Mouse (Mus musculus): Measurements from ENCODE around the gene Nr1i3.

Nr1i3 gene

DNA sequence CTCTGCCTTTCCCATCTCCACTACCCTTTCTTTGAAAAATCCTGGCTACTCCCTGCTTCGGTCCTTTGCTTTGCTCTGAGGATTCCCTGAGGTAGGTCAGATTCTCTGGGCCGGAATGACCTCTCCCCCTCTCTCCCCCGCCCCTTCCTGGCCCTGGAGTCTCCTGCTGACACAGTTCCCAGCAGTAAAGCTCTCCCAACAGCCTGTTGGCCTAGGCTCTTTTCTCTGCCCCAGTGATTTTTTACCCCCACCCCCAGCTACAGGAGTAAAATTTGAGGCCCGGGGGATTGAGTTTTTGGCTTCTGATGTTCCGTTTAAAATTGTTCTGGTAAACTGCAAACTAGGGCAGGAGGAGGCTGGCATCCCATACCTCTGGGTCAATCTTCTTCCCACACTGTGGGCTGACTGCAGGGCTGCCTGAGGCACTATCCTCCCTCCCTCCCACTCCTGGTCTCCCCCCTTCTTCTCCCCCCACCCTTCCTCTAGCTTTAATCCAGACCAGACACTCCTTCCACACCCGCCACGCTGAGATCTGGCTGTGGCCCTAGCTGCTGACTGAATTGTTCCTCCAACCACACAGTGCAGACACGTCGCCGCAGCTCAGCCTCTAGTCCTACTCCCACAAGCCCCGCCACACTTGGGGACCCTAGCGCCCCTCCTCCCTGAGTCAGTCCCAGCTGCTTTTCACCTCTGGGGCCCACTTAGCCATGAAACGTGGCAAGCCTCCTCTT, 38.0 kb downstream of the Nr1i3 start:
- no peak for DNase-seq (ENCODE audit: low spot score in 2 of 2)

DNA sequence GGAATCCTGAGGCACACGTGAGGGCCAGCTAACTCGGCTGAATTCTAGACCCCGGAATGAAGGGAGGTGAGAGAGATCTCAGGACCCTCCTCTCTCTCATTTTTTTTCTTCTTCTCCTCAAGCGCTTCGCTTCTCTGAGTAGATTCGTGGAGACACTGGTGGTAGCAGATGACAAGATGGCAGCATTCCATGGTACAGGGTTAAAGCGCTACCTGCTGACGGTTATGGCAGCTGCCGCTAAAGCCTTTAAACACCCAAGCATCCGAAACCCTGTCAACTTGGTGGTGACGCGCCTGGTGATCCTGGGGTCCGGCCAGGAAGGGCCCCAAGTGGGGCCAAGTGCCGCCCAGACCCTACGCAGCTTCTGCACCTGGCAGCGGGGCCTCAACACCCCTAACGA, 38.6 kb downstream of the Nr1i3 start:
- no peak for DNase-seq (ENCODE audit: low spot score in 2 of 2)

DNA sequence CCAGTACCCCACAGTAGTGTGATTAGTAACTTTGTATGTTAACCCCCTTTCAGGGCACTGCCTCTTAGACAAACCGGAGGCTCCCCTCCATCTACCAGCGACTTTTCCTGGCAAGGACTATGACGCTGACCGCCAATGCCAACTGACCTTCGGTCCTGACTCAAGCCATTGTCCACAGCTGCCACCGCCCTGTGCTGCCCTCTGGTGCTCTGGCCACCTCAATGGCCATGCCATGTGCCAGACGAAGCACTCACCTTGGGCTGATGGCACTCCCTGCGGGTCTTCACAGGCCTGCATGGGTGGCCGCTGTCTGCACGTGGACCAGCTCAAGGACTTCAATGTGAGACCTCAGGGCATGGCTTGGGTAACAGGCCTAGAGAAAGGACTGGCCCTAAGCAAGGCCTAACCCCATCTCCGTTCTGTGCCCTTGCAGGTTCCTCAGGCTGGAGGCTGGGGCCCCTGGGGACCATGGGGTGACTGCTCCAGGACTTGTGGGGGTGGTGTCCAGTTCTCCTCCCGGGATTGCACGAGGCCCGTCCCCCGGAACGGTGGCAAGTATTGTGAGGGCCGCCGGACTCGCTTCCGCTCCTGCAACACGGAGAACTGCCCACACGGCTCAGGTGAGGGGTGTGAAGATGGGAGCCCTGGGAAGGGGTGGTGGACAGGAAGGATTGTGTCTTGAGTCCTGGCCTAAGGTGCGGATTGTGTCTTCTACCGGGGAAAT, 42.5 kb downstream of the Nr1i3 start:
- no peak for DNase-seq (ENCODE audit: low spot score in 2 of 2)

DNA sequence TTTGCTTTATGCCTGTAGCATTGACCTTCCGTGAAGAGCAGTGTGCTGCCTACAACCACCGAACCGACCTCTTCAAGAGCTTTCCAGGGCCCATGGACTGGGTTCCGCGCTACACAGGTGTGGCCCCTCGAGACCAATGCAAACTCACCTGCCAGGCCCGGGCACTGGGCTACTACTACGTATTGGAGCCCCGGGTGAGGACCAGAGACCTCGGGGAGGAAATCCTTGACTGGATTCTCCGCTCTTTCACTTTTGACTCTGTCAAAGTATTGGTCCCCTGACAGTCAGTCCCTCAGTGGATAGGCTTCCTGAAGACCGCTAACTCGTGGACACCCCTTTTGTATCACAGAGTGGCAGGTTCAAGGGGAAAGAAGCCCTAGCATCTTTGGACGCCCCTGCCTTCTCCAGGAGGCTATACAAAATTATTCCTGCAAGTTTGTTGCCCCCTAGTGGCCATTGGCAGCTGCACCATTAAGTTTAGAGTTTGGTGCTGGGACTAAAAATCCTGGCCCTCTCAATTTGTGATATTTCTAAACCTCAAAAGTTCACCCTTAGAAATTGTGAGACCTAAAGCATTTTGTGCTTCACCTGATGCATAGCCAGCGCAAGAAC, 43.3 kb downstream of the Nr1i3 start:
- peak in 1 of 2 experiments; percentile 47 for DNase-seq (ENCODE audit: low spot score in 2 of 2)

DNA sequence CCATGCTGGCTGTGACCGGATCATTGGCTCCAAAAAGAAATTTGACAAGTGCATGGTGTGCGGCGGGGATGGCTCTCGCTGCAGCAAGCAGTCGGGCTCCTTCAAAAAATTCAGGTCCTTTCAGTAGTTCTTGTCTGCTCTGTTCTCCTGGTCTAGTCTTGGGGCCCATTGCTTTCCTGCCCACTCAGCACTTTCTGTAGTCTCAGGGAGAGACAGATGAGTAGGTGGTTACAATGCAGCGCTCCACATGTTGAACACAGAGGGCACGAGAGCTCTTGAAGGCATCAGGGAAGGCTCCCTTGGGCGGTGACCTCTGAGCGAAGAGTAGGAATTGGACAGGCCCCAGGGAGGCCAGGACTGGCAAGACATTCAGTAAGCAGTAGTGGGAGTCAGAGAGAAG, 44.0 kb downstream of the Nr1i3 start:
- no peak for DNase-seq (ENCODE audit: low spot score in 2 of 2)

DNA sequence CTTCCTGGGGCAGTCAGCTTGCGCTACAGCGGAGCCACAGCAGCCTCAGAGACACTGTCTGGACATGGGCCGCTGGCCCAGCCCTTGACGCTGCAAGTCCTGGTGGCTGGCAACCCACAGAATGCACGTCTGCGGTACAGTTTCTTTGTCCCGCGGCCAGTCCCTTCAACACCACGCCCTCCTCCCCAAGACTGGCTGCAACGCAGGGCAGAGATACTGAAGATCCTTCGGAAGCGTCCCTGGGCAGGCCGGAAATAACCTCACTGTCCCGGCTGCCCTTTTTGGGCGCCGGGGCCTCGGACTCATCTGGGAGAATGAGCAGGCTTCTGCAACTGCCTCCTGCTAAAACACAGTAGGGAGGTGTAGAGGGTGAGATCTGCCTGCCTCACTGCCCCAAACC, 45.2 kb downstream of the Nr1i3 start:
- DNase-seq (ENCODE audit: low spot score in 2 of 2): no peak

DNA sequence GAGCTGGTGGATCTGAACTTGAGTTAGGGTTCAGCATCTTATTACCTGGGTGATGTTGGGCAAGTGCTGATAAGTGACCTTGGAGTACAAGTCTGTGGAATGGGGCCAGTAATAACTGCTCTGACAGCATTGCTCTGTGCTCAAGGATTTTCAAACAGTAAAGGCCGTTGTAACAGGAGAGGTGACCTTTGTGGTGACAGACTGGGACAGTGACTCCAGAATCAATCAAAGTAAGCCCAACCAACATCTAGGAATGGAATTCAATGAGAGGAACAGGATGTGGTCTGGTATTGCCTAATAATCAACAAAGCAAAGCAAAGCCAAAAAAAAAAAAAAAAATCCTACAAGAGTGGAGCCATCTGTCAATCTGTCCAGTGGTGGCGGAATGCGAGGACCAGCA, 46.5 kb downstream of the Nr1i3 start:
- DNase-seq (ENCODE audit: low spot score in 2 of 2): no peak

DNA sequence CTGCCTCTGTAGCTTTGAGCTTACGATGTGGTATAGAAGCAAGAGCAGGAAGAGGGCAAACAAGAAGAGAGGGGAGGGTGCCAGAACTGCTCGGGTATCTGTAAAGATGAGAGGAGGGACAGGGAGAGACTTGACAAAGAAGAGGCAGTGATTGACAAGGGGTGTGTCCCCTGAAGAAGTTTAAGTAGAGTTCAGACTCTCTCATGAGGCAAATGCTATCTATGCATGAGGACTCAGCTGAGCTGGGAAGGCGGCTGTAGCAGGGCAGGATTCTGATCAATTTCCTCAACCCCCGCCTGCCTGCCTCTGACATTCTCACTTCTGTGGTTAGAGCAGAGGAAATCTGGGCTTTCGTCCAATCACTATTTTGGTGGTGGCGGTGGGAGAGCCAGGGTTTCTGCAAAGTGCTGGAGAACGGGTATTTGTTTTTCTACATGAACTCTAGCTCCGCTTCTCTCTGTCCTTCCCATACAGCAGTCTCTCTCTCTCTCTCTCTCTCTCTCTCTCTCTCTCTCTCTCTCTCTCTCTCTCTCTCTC, 48.9 kb downstream of the Nr1i3 start:
- DNase-seq (ENCODE audit: low spot score in 2 of 2): peak; percentile 75 to 84

DNA sequence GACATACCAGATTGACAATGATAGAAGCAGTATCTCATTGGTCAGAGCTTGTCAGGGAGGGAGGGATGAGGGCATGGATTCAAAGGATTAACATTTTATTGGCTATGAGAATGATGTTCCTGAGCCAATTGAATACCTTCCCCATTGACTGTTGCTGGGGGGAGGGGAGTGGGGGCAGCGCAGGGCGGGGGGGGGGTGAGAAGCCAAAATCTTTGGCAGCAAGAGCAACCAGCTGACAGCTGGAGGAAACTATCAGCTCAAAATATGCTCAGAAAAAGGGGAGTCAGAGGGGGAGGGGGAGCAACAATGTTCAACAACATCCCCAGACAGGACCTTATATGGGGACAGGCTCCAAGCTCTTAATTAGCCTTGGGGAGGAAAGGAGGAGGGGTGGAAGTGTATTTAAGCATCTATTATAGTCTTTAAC, 49.4 kb downstream of the Nr1i3 start:
- peak in 1 of 2 experiments; percentile 82 for DNase-seq (ENCODE audit: low spot score in 2 of 2)

DNA sequence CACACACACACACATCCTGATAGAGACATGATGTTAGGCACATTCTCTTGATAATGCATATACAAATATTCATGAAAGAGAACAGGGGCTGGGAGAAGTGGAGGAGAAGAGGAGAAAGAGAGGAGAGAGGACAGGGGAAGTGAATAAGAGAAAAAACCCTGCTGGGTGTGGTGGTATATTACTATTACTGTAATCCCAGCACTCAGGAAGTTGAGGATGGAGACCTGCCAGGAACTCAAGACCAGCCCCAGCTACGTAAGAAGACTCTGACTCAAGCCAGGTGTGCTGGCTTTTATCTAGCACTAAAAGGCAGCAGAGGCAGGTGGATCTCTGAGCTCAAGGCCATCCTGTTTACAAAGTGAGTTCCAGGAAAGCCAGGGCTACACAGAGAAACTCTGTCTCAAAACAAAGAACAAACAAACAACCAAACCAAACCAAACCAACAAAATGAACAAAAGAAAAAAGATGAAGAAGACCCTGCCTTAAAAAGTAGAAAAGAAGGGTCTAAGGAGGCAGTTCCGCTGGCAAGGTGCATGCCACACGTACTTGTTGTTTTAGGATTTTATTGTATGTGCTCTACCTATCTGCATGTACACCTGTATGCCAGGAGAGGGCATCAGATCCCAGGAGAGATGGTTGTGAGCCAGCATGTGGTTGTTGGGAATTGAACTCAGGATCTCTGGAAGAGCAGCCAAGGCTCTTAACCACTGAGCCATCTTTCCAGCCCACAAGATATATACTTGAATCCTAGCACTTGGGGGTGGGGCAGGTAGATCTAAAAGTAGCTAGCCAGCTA, 50.1 kb downstream of the Nr1i3 start:
- DNase-seq (ENCODE audit: low spot score in 2 of 2): no peak

DNA sequence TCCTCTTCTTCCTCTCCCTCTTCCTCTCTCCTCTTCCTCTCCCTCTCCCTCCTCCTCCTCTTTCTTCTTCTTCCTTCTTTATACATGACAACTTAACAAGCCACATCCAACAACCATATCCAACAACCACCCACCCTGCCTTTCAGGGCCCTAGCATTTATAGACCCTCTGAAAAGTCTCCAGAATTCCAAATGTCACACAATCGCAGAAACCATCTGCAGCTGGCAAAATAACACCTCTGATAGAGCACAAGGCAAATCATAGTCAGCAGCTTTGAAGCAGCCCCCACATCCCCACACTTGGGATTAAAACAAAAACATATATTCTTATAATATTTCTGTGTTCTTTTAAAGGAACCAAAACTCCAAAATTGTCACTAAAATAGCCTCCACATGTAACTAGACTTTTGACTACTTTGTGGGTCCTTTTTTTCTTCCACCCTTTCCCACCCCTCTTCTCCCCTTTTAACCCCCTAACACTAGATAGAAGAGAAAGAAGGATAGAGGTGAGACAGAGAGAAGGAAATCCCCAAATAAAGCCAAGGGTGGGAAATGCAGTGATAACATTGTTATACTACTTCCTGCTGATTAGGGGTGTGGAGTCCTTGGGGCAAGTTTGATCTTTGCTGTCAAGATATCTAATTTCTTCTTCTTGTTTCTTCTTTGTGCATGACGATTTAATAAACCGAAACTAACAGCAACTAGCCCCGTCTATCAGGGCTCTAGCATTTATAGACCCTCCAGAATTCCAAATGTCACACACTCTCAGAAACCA, 52.4 kb downstream of the Nr1i3 start:
- no peak for DNase-seq (ENCODE audit: low spot score in 2 of 2)

DNA sequence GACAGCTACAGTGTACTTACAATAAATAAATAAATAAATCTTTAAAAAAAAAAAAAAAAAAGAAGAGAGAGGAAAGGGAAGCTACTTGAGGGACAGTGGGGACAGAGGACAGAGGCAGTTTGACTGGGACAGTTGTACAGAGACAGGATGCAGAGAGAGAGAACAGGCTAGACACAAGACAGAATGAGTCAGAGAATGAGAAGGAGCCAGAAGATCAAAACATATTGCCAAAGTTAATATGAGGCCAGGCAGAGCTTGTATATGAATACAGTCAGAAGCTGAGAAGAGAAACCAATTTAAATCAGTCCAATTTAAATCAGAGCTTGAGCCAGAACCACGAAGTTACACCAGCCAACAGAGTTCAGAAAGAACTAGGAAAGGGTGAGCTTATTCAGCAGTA, 54.6 kb downstream of the Nr1i3 start:
- no peak for DNase-seq (ENCODE audit: low spot score in 2 of 2)

DNA sequence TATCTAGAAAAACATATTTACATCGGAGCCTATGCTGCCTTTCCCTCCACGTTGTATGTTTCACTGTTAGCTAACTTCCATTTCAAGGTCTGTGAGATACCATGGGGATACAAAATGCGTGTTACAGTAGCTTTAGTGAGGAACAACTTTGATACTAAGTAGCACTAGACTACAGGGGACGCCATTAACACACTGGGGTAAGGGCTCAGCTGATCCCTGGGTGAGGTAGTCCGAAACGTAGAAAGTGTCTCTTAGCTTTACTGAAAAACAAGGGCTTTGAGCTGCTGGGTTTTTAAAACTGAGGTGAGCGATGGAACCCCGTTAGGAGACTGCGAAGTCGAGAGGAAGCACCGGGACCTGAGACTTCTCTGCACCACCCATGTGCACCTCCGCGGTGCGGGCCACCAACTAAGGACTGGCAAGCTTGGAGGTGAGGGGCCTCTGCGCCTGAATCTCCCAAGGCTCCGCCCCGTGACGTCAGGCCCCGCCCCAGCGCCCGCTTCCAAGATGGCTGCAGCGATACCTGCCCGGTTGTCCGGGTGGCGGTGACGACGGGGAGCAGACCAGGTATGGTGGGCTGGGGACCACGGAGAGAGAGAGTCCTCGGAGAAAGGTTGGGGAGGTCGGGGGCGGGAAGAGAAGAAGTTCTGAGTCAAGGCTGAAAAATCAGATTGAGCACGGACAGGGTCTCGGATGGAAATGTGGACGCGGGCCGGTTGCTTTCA, 56.2 kb downstream of the Nr1i3 start, which contains the start of gene B4galt3:
Gene B4galt3 (plus strand): TSS at position 481 of the 725 bp plus-strand sequence.
- DNase-seq (ENCODE audit: low spot score in 2 of 2): peak; percentile 87 to 94
